Mouse (Mus musculus) gastrocnemius, adult 8-10 months (tissue): Measurements from ENCODE around the gene Gm20388. TPM values are rescaled to one million over a fixed set of nuclear protein-coding genes. Genes with fewer than 3 reads are reported as not detected.
"Not testable (repeated sequence)": the region's sequence is repeated elsewhere in the genome, so short reads cannot be mapped to it uniquely, and the experiment has no call there.

Source experiments
- DNase-seq, 2 experiments: peaks; one replicate each; pipeline ENCODE4 v3.0.0; 2022; ENCODE audit warnings: low spot score in 2 of 2
- total RNA-seq, 4 experiments: library from RNA; stranded (reverse); gene quantifications; 2 replicates each; pipeline ENCODE4 v1.2.4; 2022

The Gm20388 gene
- total RNA-seq, 4 experiments from 2014 or later, result 4.4 to 20.0 (median 7.9) TPM; not detected in 1

DNA sequence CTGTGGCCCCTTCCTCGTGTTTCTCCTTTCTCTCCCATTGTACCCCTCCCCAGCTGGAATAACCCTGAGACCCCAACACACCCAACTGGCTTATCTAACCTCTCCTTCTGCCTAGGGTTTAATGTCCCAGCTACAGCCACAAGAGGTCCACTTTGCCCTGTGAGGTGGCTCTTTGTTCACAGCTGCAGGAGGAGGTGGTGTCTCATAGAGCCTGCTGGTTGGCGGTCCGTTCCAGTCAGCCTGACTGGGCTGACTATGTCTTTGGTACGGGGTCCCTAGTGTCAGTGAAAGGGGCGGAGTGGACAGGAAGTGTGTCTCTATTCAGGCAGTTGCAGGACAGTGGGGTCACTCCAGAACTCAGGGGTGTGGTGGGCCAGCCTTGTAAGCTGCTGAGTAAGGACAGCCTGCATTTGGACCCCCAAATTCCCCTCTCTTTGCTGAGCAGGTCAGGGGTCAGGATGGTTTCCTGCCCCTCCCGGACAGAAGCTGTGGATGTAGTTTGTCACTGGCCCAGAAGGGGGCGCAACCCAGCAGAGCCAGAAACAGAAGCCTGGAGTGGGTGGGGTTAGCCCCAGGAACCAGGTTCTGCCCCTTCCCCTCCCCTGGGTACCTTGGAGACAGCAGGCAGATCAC is 453.6 kb downstream of the Gm20388 start:
- DNase-seq, result no peak

DNA sequence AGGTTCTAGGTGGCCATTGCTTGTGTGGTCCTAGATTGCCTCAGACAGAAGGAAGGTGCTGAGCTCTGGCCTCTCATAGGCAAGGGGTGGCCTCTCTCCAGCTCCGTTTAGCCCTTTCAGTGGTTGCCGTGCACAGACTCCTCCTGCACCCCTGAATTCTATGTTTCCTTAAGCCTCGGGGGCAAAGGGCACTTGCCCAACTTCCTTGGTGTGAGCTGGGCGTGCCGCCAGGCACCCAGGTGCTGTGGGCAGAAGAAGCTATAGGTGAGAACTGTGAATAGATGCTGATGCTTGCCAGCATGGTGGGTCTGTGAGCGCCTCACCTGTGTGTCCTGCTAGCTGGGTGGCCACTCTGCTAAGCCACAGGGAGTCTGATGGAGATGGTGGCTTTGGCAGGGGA is 456.2 kb downstream of the Gm20388 start:
- no peak for DNase-seq

DNA sequence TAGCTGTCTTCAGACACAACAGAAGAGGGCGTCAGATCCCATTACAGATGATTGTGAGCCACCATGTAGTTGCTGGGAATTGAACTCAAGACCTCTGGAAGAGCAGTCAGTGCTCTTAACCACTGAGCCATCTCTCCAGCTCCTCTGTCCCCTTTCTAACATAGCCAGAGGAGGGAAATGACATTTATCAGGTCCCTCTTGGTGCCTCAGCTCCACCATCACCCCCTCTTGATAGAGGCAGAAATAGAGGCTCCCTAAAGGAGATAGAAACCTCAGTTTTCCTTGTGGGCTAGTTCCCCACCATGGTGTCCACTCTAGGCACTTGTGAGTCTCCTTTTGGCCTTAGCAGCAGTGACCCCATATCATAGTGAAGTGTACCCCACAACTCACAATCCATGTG is 457.6 kb downstream of the Gm20388 start:
- DNase-seq, result not testable (repeated sequence)

DNA sequence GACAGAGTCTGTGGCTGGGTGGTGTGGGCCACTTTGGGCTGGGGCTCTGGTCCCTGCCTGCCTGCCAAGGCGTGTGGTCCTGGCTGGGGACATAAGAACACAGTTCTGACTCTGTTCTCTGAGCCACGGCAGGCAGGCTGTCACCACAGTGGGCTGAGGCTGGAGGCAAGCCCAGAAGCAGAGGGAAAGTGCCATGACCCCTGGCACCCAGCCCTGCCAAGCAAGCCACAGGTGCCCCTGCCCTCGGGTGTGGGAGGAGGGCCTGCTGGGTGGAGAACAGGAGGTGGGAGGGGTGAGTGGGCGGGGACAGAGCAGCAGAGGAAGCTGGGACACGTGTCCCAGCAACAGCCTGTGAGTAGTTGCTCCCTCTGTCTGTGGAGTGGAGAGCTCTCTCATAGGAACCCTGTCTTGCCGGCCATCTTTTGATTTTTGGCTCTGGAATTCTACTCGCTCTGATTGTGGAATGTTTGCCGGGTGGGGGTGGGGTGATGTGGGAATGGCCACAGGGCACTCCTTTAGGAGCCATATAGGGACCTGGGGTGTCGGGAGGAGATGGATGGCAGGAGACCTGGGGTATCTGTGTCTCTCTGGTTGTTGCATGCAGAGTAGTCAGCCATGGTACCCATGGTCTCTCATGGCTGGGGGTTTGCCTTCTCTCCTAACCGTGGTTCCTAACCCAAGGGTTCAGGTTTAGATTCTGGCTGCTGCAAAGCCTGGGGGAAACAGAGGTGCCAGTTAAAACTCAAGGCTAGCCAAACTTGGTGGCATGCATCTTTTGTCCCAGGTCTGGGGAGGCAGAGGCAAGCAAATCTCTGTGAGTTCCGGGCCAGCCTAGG is 458.4 kb downstream of the Gm20388 start:
- DNase-seq, result peak; percentile 84 to 90

DNA sequence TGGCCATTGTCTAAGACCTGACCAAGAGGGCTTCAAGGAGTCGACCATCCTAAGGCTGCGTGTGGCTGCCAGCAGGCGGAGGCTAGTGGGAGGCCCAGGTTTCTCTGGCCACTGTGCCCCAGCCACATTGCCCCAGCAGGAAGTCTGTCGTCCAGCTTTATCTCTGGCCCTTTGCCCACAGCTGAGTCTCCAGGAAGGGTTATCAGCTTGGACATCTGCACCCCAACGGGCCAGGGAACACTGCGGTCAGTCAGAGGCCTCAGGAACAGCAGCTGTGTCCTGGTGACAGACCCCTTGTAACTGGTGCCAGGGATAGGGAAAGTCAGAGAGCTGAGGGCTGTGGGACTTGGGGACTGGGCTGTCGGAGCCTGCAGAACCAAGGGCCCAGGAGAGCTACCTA is 459.3 kb downstream of the Gm20388 start:
- DNase-seq, result no peak

DNA sequence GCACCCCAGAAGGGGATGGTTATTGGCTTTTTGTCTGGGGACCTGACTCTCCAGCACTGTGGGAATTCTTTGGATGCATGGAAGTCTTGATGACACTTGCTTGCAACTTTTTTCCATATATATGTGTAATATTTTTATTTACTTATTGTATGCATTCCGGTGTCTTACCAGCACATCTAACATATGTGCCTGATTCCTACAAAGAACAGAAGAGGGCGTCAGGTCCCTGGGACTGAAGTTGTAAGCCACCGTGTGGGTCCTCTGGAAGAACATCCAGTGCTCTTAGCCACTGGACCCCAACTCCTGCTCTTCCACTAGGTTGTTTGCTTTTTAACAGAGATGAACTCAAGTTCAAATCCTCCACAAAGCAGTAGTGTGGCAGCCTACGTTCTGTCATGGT is 459.8 kb downstream of the Gm20388 start:
- DNase-seq, result no peak

DNA sequence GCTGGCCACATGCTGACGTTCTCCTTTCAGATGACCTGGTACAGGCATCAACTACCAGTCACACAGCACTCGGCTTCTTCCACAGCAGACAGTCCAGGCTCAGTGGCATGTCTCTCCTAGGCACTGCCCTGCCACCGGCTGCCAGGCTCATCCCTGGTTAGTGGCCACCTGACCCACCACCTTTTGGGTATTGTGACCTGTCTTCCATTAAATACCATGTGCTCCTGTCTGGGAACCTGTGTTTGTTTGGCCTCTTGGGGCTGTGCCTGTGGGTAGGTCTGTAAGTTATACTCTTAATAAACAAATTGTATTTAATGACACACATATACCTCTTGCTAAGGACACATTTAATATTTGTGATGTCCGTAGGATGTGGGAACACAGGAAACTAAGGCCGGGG is 460.5 kb downstream of the Gm20388 start:
- no peak for DNase-seq

DNA sequence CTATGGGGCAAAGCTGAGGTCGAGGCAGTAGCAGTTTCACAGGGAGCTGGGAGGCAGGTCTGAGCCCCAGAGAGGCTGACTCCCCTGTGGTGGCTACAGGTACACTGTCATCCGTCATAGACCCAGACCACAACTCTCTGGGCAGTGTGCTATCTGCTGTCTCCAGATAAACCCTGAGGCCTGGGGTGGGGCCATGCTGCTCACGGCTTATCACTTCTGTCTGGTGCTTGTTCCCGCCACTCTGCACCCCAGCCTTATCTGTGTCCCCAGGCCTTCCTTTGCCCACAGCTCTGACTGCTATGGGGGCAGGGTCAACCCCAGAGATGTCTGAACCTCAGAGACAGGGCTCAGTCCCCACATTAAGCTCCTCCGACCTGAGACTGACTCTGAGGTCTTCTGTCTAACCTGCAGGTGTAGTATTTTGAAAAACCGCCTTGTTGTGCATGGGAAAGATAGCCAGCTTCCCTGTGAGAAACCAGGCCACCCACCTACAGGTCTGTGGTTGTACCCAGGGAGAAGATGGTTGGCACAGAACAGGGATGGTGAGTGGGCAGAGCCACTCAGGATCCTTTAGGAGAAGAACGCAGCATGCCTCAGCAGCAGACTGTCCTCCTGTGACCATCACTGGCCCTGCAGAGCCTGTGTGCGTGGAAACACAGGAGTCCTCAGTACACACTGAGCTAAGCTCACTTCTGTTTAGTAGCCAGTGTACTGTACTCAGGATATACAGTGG is 461.2 kb downstream of the Gm20388 start:
- no peak for DNase-seq

DNA sequence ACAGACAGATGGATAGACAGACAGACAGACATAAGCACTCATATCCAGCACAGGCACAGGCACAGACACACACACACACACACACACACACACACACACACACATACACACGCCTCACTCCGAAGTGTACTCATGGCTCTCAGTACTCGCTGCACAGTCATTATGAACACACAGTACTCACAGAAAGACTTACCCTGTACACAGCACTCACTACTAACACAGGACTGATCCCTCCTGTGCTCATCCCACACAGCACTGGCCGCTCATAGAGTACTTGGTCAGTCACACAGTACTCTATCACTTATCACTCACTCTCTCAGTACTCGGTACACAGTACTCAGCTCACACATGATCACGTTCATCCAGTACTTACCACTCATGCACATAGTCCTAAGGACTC is 462.0 kb downstream of the Gm20388 start:
- no peak for DNase-seq

DNA sequence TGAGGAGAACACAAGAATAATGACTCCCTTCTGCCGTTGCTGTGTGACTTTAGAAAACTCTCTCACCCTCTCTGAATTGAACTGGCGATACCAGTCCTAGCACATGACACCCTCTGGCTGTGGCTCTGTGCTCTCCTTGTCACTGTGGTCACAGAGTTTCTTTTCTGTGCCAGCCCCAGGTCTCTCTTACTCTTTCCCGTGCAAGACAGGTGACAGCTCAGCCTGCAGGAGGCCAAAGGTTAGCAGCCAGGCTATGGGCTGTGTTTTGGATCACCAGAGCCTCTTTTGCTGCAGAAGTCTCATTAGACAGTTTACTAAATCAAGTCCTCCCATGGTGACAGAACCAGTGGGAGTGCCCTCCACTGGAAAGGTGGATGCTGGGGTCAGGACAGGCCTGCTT is 463.0 kb downstream of the Gm20388 start:
- DNase-seq, result no peak

DNA sequence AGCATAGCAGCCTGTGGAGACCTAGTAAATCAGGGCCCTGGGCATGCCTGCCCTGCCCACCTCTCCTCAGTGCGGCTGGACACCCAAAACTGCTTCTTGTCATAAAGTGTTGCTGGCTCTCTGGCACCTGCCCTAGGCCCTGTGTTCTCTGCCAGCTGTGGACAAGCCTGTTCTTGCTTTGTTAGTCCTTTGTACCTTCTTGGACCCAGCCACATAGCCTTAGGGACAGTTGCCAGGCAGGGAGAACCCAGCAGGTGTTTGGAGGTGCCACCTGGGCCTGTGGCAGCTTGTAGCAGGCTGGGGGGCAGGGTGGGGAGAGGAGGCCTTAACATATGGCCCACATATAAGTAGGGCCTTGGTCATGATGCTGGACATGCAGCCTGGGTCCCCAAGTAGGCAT is 463.4 kb downstream of the Gm20388 start:
- DNase-seq, result no peak

DNA sequence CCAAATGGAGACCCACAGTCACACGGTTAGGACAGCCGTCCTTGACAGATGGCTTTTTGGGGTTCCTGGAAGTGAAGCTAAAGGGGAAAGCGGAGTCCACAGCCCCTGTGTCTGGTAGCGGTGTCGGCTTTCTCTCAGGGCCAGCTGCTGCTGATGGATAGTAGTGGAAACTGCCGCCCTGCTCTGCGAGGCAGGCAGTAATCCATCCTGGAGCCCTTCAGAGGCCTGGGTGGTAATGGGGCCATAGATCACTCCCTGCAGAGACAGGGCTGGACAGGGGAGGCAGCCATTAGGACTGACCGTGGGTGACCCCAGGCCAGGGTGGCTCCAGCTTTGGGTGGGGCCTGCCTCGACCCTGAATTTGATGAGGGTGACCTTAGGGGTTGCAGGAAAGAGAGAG is 463.9 kb downstream of the Gm20388 start:
- DNase-seq, result peak; percentile 39 to 56

DNA sequence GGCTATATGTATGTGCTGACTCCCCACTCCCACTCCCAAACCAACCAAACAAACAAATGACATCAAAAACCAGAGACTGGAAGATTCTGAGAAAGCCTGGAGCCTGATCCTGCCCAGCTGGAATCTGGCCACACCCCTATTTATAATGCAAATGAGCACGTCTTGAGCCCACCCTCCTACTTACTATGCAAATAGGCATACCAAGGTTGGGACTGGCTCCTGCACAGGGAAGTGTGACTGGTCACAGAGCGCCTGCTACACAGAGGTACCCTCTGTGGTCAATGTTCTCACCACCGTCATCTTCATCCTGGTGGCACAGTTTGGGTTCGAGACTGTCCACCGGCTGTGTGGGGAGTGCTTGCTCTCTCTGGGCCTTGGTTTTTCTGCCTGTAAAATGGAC is 464.5 kb downstream of the Gm20388 start:
- DNase-seq, result no peak

DNA sequence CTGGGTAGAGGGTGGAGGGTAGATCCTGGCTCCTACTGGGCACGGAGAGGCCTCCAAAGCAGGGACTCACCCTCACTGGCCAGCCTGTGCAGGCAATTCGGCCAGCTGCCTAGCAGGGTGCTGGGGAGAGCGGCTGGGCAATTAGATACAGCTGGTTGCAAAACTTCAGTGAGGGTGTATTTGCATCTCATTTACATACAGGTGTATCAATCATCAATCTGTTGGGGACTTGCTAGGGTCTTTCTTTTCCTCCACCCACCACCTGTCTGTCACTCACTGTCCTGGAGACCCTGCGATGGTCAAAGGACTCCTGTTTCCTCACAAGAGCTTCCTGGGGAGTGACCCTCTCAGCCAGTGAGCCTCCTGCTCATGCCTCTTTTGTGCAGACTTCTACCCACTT is 465.6 kb downstream of the Gm20388 start:
- DNase-seq, result no peak

DNA sequence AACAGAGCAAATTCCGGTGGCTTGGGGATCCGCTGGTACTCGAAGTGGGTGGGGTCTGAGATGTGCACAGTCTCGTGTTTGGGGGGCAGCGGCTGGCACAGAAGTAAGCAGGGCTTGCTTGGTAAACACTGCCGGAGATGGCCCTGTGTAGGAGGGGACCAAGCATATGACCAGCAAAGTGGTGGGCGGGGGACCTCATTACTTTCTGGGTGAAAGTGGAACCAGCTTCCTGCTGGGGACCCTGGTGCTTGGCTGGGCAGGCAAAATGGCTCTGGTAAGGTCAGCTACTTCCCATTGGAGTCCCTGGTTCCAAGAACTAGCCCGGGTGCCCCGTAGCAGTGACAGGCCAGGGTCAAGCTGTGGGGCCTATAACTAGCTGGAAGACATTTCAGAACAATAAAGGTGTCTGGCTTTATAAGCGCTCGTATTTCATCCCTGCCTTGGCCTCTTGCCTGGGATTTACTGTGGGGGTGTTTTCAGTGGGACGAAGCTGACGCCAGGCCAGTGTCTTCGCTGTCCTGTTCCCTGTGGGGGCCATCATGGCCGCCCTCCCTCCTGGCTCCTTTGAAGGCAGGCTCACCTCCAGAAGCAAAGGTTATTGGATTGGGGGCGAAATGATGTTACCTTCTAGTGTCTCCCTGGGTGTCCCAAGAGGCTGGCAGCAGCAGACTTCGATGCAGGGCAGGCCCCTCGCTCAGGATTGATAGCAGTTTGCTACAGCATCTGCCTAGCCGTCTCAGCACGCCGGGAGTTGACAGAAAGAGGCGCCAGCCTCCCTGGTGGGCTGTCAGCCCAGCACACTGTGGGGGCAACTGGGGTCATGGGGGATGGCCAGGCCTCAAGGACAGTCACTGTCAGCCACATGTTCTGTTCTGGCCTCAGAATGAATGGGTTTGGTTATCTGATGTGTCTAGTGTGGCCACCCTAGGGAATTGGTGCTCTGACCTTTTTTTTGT is 466.5 kb downstream of the Gm20388 start:
- no peak for DNase-seq

DNA sequence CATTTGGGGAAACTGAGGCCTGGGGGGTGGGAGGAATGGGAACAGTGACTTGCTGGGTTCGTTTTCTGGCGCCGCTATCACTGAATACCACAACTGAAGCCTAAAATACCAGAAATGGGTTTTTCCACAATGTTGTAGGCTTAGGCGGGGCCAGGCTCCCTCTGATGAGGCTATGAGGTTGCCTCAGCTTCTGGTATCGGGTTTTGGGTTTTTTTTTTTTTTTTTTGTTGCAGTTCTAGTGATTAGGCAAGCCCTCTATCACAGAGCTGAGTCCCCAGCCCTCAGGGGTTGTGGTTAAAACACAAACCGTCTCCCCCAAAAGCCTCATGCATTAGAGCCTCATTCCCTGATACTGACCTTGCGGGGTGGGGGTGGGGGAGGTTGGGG is 467.2 kb downstream of the Gm20388 start:
- DNase-seq, result no peak

DNA sequence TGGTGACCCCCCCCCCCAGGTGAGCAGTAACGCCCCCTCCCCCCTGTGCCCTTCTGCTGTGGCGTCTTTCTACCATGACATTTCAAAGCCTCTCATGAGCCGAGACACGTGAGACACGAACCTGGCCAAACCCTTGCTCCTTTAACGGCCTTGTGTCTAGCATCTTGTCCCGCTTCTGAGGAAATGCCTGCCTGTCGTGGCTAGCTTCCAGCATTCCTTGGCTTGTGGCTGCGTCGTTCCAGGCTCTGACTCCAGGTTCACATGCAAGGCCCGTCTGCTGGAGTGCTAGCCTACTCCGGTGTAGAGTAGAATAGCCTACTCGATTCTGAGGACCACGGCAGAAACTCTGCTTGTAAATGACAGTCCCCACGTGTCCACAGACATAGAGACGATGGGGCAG is 467.7 kb downstream of the Gm20388 start:
- peak; percentile 63 to 81 for DNase-seq

DNA sequence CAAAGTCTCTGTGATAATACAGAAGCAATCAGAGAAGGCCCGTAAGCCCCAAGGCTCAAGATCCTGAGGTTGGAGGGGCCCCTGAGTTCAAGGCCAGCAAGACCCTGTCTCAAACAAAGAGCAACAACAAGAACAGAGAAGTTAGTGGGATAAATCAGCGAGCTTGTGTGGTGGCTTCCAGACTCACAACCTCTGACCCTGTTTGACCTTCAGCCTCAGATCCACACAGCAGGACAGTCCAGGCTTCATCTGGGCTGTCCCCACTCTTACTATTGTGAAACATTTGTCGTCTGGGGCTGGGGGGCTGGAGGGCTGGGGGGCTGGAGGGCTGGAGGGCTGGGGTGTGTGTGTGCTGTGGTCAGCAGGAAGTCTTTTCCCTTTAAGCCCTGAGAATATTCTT is 468.4 kb downstream of the Gm20388 start:
- no peak for DNase-seq

DNA sequence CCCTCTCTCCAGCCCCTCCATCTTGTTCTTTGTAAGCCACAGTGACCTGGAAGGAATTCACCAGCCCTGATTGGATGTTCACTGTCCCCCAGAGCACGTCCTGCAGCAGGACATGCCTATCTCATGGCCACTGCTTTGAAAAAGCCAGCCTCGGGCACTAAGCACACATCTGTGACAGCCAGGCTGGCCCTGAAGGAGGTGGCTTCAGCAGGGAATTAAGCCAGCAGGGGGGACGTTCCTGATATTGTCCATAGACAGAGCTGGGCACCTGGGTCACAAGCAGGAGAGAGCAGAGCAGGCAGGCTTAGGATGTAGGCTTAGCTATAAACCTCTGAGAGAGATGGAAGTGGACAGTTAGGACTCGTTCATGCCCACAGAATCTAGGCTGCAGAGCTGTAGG is 471.2 kb downstream of the Gm20388 start:
- no peak for DNase-seq

DNA sequence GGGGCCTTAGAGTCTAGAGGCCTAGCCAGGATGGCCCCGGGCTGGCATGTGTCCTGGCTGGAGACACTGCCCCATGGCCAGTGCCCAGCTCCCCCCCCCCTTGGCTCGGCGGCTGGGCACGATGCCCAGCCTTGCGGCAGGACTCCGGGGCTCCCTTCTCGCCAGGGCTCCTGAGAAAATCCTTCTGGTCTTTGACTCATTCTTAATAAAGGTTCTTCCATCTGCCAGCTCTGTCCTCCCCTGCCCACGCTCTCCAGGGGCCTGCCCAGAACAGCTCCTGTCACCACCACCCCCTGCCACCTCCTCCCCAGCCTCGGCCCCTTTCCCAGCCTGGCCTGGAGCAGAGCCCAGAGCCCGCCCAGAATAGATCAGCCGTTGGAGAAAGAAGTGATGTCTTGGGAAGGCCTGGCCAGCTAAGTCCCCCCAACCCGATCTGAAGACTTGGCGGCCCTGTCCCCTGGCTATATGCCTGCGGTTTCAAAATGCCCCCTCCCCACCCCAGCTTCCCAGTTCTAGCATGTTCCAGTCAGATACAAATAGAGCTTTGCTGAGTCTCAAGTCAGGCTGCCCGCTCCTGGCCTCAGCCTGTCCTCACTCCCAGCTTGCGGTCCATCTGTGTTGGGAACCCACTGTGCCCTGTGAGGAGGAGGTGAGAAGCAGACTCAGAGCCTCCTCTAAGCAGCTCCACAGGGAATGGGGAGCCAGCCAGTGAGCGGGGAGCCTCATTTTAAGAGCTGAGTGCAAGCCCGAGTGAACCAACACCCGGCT is 472.0 kb downstream of the Gm20388 start:
- DNase-seq, result peak; percentile 89 to 91

DNA sequence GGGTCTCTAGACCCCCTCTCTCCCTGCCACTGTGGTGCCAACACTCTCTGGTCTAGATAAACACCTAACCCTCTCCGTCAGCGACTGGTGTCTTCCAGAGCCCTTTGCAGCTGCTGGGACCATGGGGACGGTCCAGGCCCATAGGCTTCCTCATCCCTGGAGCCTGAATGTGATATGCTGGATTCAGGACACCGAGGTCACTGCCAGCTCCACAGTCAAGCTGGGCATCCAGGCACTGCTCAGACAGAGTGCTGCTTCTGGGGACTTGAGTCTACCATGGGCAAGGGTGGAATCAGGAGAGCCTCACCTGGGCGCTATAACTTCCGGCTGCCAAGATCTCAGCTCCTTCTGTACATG is 472.5 kb downstream of the Gm20388 start:
- no peak for DNase-seq
